Mouse (Mus musculus) cerebellum, adult 2 months (tissue): ENCODE data around the gene Mfsd7a. TPM values are rescaled to one million over a fixed set of nuclear protein-coding genes. Genes with fewer than 3 reads are reported as not detected.

ENCODE experiments used
- DNase-seq, 2 experiments: peaks; one replicate each; pipeline ENCODE4 v3.0.0; 2021
- H3K27ac ChIP-seq: fragments of 200-500 bp; 2 replicates; pipeline ENCODE4 v1.5.1; 2012; ENCODE audit warnings: low read length, control low read depth, inconsistent platforms; ENCODE audit not compliant: insufficient read depth
- H3K27me3 ChIP-seq: fragments of 200-500 bp; 2 replicates; pipeline ENCODE4 v1.6.1; 2012; ENCODE audit warnings: inconsistent platforms, mild to moderate bottlenecking, low read length, moderate library complexity; ENCODE audit not compliant: control insufficient read depth, insufficient read depth
- H3K4me1 ChIP-seq: fragments of 200-500 bp; 2 replicates; pipeline ENCODE4 v1.6.1; 2011; ENCODE audit warnings: low read length; ENCODE audit not compliant: control insufficient read depth, insufficient read depth
- H3K4me3 ChIP-seq: fragments of 200-500 bp; replicated peaks from 2 replicates; pipeline ENCODE3; 2011; ENCODE audit warnings: mild to moderate bottlenecking, low read depth, low read length, control low read depth; ENCODE audit not compliant: insufficient read depth
- CTCF ChIP-seq: fragments of 200-500 bp; IDR thresholded peaks from 2 replicates; pipeline ENCODE4 v1.5.1; 2011; ENCODE audit warnings: low read depth, mild to moderate bottlenecking, control low read depth, low read length, moderate library complexity, borderline replicate concordance; ENCODE audit not compliant: insufficient read depth
- POLR2A ChIP-seq: fragments of 200-500 bp; IDR thresholded peaks from 2 replicates; pipeline ENCODE4 v1.6.1; 2011; ENCODE audit warnings: low read length, control low read depth, borderline replicate concordance; ENCODE audit not compliant: insufficient read depth
- WGBS: fragments of 180-500 bp; shearing (Covaris S2); methylation state at CpG from one replicate; pipeline ENCODE4 v1.1.7; 2018; 5-methylcytosine and 5-hydroxymethylcytosine counted together
- polyA plus RNA-seq: library from polyadenylated mRNA; depleted of rRNA; stranded (reverse); fragments of >200 nt; gene quantifications from 2 replicates; pipeline ENCODE4 v1.2.3, GENCODE M21; 2012

The Mfsd7a gene
- polyA plus RNA-seq, 1 experiment = 1.4 TPM

DNA sequence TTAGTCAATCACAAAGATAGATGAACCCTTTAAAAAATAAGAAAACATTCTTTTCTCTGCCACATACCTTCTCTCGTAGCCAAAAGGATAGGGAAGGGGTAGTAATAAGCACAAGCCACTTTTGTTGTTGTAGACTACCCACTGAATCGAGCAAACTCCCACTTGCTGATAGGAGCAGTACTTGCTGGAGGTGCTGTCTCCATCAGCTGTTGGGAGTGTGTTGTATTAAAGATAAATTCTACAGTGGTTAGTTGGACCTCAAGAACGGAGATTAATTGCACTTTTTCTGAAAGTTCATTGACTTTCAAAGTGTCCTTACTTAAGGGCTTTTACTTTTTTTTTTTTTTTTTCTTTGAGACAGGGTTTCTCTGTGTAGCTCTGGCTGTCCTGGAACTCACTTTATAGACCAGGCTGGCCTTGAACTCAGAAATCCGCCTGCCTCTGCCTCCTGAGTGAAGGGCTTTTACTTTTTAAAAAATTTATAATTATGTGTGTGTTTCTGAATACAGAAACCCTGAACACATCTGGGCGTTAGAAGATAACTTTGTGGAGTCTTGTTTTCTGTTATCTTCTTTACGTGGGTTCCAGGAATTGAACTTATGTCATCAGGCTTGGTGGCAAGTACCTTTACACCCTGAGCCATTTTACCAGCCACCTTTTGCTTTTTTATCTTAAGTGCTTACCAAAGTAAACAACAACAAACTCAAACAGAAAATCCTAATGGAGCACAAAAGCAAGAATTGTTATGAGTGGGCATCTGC, 16.6 kb upstream of the Mfsd7a start:
- H3K4me1 ChIP-seq = peaks cover 8% of the 10 kb centered on the region
- no peak for DNase-seq
- TF ChIP-seq POLR2A = no peak
- no peak for TF ChIP-seq CTCF
- H3K27me3 ChIP-seq = no peaks in the 10 kb centered on the region
- 91% methylated on average over 6 of the region's 6 CpGs for WGBS
- H3K27ac ChIP-seq = no peak overlapping the region
- H3K4me3 ChIP-seq = no peak overlapping the region

GRCm38 (mm10) chr5:108462446-108462845, 13.8 kb upstream of the Mfsd7a start:
- Histone ChIP-seq H3K4me3 (peak overlapping the region; percentile 89), H3K4me1 (peaks cover 8% of the 10 kb centered on the region), H3K27ac (no peak overlapping the region), H3K27me3 (no peaks in the 10 kb centered on the region)
- TF ChIP-seq CTCF = no peak
- TF ChIP-seq POLR2A = no peak
- WGBS = 26% methylated on average over 4 of the region's 4 CpGs
- peak in 1 of 2 experiments; percentile 19 for DNase-seq

DNA sequence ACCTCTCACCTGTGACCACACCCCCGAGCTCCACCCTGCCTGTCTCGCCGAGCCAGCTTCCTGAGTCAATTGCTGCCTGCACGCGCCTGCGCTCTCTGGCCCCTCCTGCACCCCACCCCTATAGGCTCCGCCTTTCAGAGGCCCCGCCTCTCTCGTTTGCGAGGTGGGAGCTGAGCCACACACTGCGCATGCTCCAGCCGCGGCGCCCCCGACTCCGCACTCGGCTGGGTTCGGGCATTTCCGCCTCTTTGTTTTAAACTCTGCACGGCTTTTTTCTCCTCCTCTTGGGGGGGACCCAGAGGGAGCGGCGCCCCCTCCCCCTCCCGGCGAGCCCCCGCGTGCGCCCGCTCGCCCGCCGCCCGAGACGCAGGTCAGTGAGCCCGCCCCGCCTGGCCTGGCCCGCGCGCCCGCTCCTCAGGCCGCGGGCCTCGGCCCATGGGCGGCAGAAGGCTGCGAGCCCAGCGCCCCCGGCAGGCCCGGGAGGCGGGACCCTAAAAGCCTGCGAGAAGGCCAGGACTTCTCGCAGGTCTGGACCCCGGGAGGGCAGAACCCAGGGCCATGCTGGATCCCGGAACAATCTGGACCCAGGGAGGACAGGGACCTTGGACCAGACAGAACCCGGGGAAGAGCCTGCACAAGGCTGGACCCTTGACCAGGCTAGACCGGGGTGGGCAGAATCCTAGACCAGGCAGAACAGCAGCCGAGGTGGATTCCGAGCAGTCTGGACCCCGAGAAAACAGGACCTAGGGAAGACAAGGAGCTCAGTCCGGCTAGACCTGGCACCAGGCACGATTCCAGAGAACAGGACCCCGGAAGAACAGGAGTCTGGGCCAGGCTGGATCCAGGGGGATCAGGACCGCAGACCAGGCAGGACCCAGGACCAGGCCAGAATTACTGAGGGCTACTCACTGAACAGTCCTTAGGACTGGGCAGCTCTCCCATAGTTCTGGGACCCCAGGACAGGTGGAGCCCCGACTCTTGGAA, 12.7 kb upstream of the Mfsd7a start, which contains the start of gene Pcgf3:
Pcgf3 (plus strand) TSS at position 151 of the 984 bp plus-strand sequence.
- Histone ChIP-seq H3K4me1 (peaks cover 6% of the 10 kb centered on the region), H3K27me3 (no peaks in the 10 kb centered on the region), H3K4me3 (peak within 1 kb of the TSS; percentile 89), H3K27ac (no peak within 1 kb of the TSS)
- under 1% methylated on average over 58 of the region's 62 CpGs for WGBS
- peak; percentile 98 for DNase-seq
- peak; percentile 71 for TF ChIP-seq POLR2A
- no peak for TF ChIP-seq CTCF

GRCm38 (mm10) chr5:108460461-108460860, 11.8 kb upstream of the Mfsd7a start:
- peak overlapping the region; percentile 89 for H3K4me3 ChIP-seq
- DNase-seq = peak in 1 of 2 experiments; percentile 18
- H3K27ac ChIP-seq = no peak overlapping the region
- no peaks in the 10 kb centered on the region for H3K27me3 ChIP-seq
- TF ChIP-seq POLR2A (no peak), CTCF (no peak)
- H3K4me1 ChIP-seq = peaks cover 6% of the 10 kb centered on the region
- WGBS = 47% methylated on average over 6 of the region's 6 CpGs

GRCm38 (mm10) chr5:108458706-108459105, 10.0 kb upstream of the Mfsd7a start:
- TF ChIP-seq POLR2A (no peak), CTCF (no peak)
- no peak for DNase-seq
- 98% methylated on average over 2 of the region's 2 CpGs for WGBS

DNA sequence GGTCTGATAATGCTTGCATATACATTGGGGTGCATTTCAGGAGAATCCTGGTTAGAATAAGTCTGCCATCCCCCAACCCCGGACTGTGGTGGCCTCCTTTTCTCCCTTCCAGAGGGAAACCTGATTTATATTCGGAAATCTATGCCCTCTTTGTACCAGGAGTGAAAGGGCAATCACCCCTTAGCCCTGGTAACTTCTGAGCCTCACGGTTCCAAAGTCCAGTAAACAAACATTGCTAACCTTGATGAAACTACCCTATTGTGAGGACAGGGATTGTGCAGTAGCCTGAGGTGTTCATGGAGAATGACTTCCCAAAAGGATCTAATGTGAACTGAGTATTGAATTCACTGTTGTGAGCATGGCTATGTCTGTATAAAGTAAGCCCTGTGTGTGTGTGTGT, 5.4 kb upstream of the Mfsd7a start:
- 46% methylated on average over 3 of the region's 3 CpGs for WGBS
- Histone ChIP-seq H3K4me3 (no peak overlapping the region), H3K27me3 (no peaks in the 10 kb centered on the region), H3K4me1 (no peaks in the 10 kb centered on the region), H3K27ac (no peak overlapping the region)
- TF ChIP-seq POLR2A (no peak), CTCF (no peak)
- no peak for DNase-seq

More at GRCm38 (mm10) chr5:108458706-108459105, 10.0 kb upstream of the Mfsd7a start:
- Histone ChIP-seq H3K27me3 (no peaks in the 10 kb centered on the region), H3K4me1 (peaks cover 6% of the 10 kb centered on the region), H3K4me3 (no peak overlapping the region), H3K27ac (no peak overlapping the region)

GRCm38 (mm10) chr5:108452422-108452821, 3.7 kb upstream of the Mfsd7a start:
- no peak overlapping the region for H3K27ac ChIP-seq
- H3K27me3 ChIP-seq = no peaks in the 10 kb centered on the region
- 82% methylated on average over 1 of the region's 1 CpGs for WGBS
- H3K4me3 ChIP-seq = no peak overlapping the region
- 0 out of 2 replicates have a peak, but pooled peaks cover 3% of the 10 kb centered on the region for H3K4me1 ChIP-seq
- TF ChIP-seq POLR2A (no peak), CTCF (no peak)
- no peak for DNase-seq

DNA sequence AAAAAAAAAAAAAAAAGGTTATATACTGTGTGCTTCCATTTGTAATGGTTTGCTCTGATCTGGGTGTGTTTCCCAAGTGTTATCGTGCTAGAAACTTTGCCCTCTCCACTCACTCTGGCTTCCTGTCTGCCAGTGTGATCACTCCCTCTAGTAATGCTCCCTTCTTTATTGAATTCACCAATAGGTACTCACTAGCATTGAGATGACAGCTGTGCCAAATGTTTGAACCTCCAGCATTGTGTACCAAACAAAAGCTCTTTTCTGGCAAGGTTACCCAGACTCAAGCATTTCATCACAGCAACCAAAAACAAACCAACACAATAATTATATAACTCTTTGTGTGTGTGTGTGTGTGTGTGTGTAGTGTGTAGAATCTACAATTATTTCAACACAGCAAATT, 2.9 kb upstream of the Mfsd7a start:
- WGBS = 90% methylated on average over 1 of the region's 1 CpGs
- TF ChIP-seq POLR2A (no peak), CTCF (no peak)
- no peak for DNase-seq
- no peak overlapping the region for H3K4me3 ChIP-seq
- no peaks in the 10 kb centered on the region for H3K27me3 ChIP-seq
- 0 out of 2 replicates have a peak, but pooled peaks cover 3% of the 10 kb centered on the region for H3K4me1 ChIP-seq
- H3K27ac ChIP-seq = no peak overlapping the region
